Mouse (Mus musculus): ENCODE measurements around the gene Mphosph9.

DNA sequence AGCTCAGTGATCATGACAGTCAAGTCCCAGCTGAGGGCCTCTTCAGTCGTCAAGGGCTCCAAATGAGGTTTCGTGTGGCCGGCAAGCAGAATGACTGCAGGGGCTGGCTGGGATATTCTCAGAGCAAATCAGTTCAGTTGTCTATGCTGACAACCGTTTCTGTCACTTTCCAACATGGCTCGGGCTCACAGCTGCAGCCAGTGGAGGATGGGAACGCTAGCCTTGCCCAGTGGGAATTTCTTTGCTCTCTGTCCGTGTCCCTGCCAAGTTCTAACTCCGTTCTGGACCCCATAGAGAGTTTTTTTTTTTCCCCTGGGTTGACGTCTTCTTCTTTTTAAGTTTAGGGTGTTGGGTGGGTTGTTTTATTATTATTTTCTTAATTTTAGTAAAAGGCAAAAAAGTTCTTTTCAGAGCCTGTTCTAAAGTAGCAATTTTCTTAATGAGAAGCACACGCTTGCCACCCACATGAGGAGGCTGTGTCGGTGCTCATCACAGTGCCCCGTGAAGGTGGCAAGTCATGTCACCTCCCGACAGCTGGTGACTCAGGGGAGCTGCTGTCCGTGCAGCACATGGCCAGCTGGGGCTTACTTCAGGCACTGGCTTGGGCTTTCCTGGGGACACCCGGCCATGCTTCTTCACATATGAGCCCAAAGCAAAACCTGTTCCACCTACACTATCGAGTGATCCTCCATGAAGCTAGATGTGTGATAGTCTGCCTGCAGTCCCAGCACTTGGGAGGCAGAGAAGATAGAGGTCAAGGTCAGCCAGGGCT, 103.3 kb downstream of the Mphosph9 start:
- no peak for TF ChIP-seq CTCF (conservative IDR thresholded peaks at IDR 0.05; ENCODE audit: insufficient read depth, insufficient read length, low read depth, low read length)
- TF ChIP-seq POLR2A (IDR thresholded peaks at IDR 0.05; ENCODE audit: low read depth, low read length): no peak

All from kidney, adult 2 months (tissue).